Comparison of ENCODE assay signal across 7 mouse cellular contexts in genomic region chr9:54181330-54181729, GRCm38 (mm10).
DNase-seq lines count a peak whose midpoint lies in the region; ATAC-seq and TF ChIP-seq lines count a peak whose summit lies in the region.

No protein-coding gene starts in this region.

- H3K27ac ChIP-seq in cerebellum, adult 2 months (ENCODE audit: insufficient read depth, low read length) = no peak overlapping the region

- H3K4me3 ChIP-seq in cerebellum, adult 2 months (replicated peaks; ENCODE audit: insufficient read depth, low read depth, low read length) = no peak overlapping the region

- H3K4me1 ChIP-seq in cerebellum, adult 2 months (ENCODE audit: control insufficient read depth, insufficient read depth, low read length) = no peaks in the 10 kb centered on the region

- peak; percentile 51 to 59 for DNase-seq in left cerebral cortex, adult 18-20 months (ENCODE audit: low spot score in 2 of 2)
- no peak for DNase-seq in left cerebral cortex, adult 11 months (ENCODE audit: low spot score)
- DNase-seq in R1 (ENCODE audit: low read depth, low spot score) = peak; percentile 59
- DNase-seq in cerebellum, adult 2 months = peak; percentile 12 to 18
- DNase-seq in lung, postnatal 14 days = peak; percentile 42

- WGBS in cerebellum, adult 2 months = 4% methylated on average over 2 of the region's 2 CpGs

- TF ChIP-seq POLR2A in cerebellum, adult 2 months (IDR thresholded peaks at IDR 0.05; ENCODE audit: borderline replicate concordance, insufficient read depth, low read length) = no peak

- no peaks in the 10 kb centered on the region for H3K27me3 ChIP-seq in cerebellum, adult 2 months (ENCODE audit: control insufficient read depth, insufficient read depth, low read length)

- TF ChIP-seq CTCF in cerebellum, adult 2 months (IDR thresholded peaks at IDR 0.05; ENCODE audit: borderline replicate concordance, insufficient read depth, low read depth, low read length) = peak; percentile 21; the same call in 1 of the 2 replicates

- peak; percentile 53 to 69; a peak in 3 of 4 replicates for ATAC-seq in hematopoietic stem cell, adult 5-6 weeks (replicated peaks in 1 of 2; ENCODE audit: insufficient read depth in 1 of 2, low FRiP score in 2 of 2, low TSS enrichment in 1 of 2, low read depth in 1 of 2, poor library complexity in 2 of 2, severe bottlenecking in 2 of 2)
- no peak for ATAC-seq in monocyte, adult 5-6 weeks (replicated peaks; ENCODE audit: insufficient number of reproducible peaks, low FRiP score, low TSS enrichment, poor library complexity, severe bottlenecking)
